Mouse (Mus musculus): ENCODE measurements around the gene Zfp988. TPM values are rescaled to one million over a fixed set of nuclear protein-coding genes. Genes with fewer than 3 reads are reported as not detected.
"Not testable (repeated sequence)": the region's sequence is repeated elsewhere in the genome, so short reads cannot be mapped to it uniquely, and the experiment has no call there.

Gene Zfp988
- 0.23 and 0.41 TPM in 2 replicates for polyA plus RNA-seq (2014; fragmentation: Nextera tagmentation; extraction: Ambion mirVana)

- WGBS = 92% methylated on average over 6 of the region's 6 CpGs
- ATAC-seq (ENCODE audit: low read depth); H3K27me3 ChIP-seq (ENCODE audit: control insufficient read depth, insufficient read depth, low read length); H3K4me2 ChIP-seq (ENCODE audit: low read depth, low read length); H3K9me3 ChIP-seq (ENCODE audit: control insufficient read depth, low read length); H3K4me3 ChIP-seq (ENCODE audit: low read depth, low read length); H3K9ac ChIP-seq (replicated peaks; ENCODE audit: low read depth, low read length); H3K27ac ChIP-seq (ENCODE audit: low read depth, low read length); H3K36me3 ChIP-seq (ENCODE audit: control insufficient read depth, insufficient read depth, low read length); H3K4me1 ChIP-seq (ENCODE audit: control insufficient read depth, insufficient read depth, low read length): not testable (repeated sequence)
Observed at GRCm38 (mm10) chr4:147305436-147305835, at the start of gene Zfp988. TSS of gene Zfp988 (plus strand) at chr4:147305674.

- not testable (repeated sequence) for H3K27me3 ChIP-seq (ENCODE audit: control insufficient read depth, insufficient read depth, low read length); H3K9ac ChIP-seq (replicated peaks; ENCODE audit: low read depth, low read length); H3K27ac ChIP-seq (ENCODE audit: low read depth, low read length); H3K9me3 ChIP-seq (ENCODE audit: control insufficient read depth, low read length); H3K4me1 ChIP-seq (ENCODE audit: control insufficient read depth, insufficient read depth, low read length); H3K4me2 ChIP-seq (ENCODE audit: low read depth, low read length); H3K4me3 ChIP-seq (ENCODE audit: low read depth, low read length); H3K36me3 ChIP-seq (ENCODE audit: control insufficient read depth, insufficient read depth, low read length); ATAC-seq (ENCODE audit: low read depth)
- 98% methylated on average over 2 of the region's 3 CpGs for WGBS
Observed at GRCm38 (mm10) chr4:147262708-147263107, 42.8 kb upstream of the Zfp988 start.

- not testable (repeated sequence) for H3K36me3 ChIP-seq (ENCODE audit: control insufficient read depth, insufficient read depth, low read length); ATAC-seq (ENCODE audit: low read depth); H3K27ac ChIP-seq (ENCODE audit: low read depth, low read length); H3K9ac ChIP-seq (replicated peaks; ENCODE audit: low read depth, low read length); H3K4me3 ChIP-seq (ENCODE audit: low read depth, low read length); H3K4me1 ChIP-seq (ENCODE audit: control insufficient read depth, insufficient read depth, low read length); H3K4me2 ChIP-seq (ENCODE audit: low read depth, low read length); H3K27me3 ChIP-seq (ENCODE audit: control insufficient read depth, insufficient read depth, low read length); H3K9me3 ChIP-seq (ENCODE audit: control insufficient read depth, low read length)
- 91% methylated on average over 16 of the region's 17 CpGs for WGBS
Observed at GRCm38 (mm10) chr4:147267302-147267701, 38.2 kb upstream of the Zfp988 start.

- not testable (repeated sequence) for ATAC-seq (ENCODE audit: low read depth); H3K4me3 ChIP-seq (ENCODE audit: low read depth, low read length); H3K27ac ChIP-seq (ENCODE audit: low read depth, low read length); H3K4me1 ChIP-seq (ENCODE audit: control insufficient read depth, insufficient read depth, low read length); H3K27me3 ChIP-seq (ENCODE audit: control insufficient read depth, insufficient read depth, low read length); H3K4me2 ChIP-seq (ENCODE audit: low read depth, low read length); H3K9me3 ChIP-seq (ENCODE audit: control insufficient read depth, low read length); H3K36me3 ChIP-seq (ENCODE audit: control insufficient read depth, insufficient read depth, low read length); H3K9ac ChIP-seq (replicated peaks; ENCODE audit: low read depth, low read length)
- WGBS = 90% methylated on average over 25 of the region's 25 CpGs
Observed at GRCm38 (mm10) chr4:147268735-147269134, 36.7 kb upstream of the Zfp988 start.

GRCm38 (mm10) chr4:147270026-147270425 is 35.4 kb upstream of the Zfp988 start:
- H3K4me2 ChIP-seq (ENCODE audit: low read depth, low read length); H3K4me1 ChIP-seq (ENCODE audit: control insufficient read depth, insufficient read depth, low read length); H3K9ac ChIP-seq (replicated peaks; ENCODE audit: low read depth, low read length); H3K27me3 ChIP-seq (ENCODE audit: control insufficient read depth, insufficient read depth, low read length); H3K36me3 ChIP-seq (ENCODE audit: control insufficient read depth, insufficient read depth, low read length); H3K4me3 ChIP-seq (ENCODE audit: low read depth, low read length); H3K9me3 ChIP-seq (ENCODE audit: control insufficient read depth, low read length); H3K27ac ChIP-seq (ENCODE audit: low read depth, low read length); ATAC-seq (ENCODE audit: low read depth): not testable (repeated sequence)
- WGBS = 92% methylated on average over 4 of the region's 4 CpGs

- not testable (repeated sequence) for H3K4me1 ChIP-seq (ENCODE audit: control insufficient read depth, insufficient read depth, low read length); H3K27ac ChIP-seq (ENCODE audit: low read depth, low read length); H3K36me3 ChIP-seq (ENCODE audit: control insufficient read depth, insufficient read depth, low read length); H3K9me3 ChIP-seq (ENCODE audit: control insufficient read depth, low read length); H3K9ac ChIP-seq (replicated peaks; ENCODE audit: low read depth, low read length); H3K4me2 ChIP-seq (ENCODE audit: low read depth, low read length); H3K4me3 ChIP-seq (ENCODE audit: low read depth, low read length); ATAC-seq (ENCODE audit: low read depth); H3K27me3 ChIP-seq (ENCODE audit: control insufficient read depth, insufficient read depth, low read length)
- 92% methylated on average over 11 of the region's 13 CpGs for WGBS
Observed at GRCm38 (mm10) chr4:147271601-147272000, 33.9 kb upstream of the Zfp988 start.

GRCm38 (mm10) chr4:147275021-147275772 is 30.3 kb upstream of the Zfp988 start:
- not testable (repeated sequence) for ATAC-seq (ENCODE audit: low read depth); H3K9me3 ChIP-seq (ENCODE audit: control insufficient read depth, low read length); H3K4me1 ChIP-seq (ENCODE audit: control insufficient read depth, insufficient read depth, low read length); H3K36me3 ChIP-seq (ENCODE audit: control insufficient read depth, insufficient read depth, low read length); H3K9ac ChIP-seq (replicated peaks; ENCODE audit: low read depth, low read length); H3K27me3 ChIP-seq (ENCODE audit: control insufficient read depth, insufficient read depth, low read length); H3K4me3 ChIP-seq (ENCODE audit: low read depth, low read length); H3K27ac ChIP-seq (ENCODE audit: low read depth, low read length); H3K4me2 ChIP-seq (ENCODE audit: low read depth, low read length)
- 41% methylated on average over 50 of the region's 58 CpGs for WGBS

GRCm38 (mm10) chr4:147275773-147276140 is 29.7 kb upstream of the Zfp988 start:
- H3K4me3 ChIP-seq (ENCODE audit: low read depth, low read length); H3K4me1 ChIP-seq (ENCODE audit: control insufficient read depth, insufficient read depth, low read length); H3K27me3 ChIP-seq (ENCODE audit: control insufficient read depth, insufficient read depth, low read length); H3K9ac ChIP-seq (replicated peaks; ENCODE audit: low read depth, low read length); ATAC-seq (ENCODE audit: low read depth); H3K27ac ChIP-seq (ENCODE audit: low read depth, low read length); H3K36me3 ChIP-seq (ENCODE audit: control insufficient read depth, insufficient read depth, low read length); H3K9me3 ChIP-seq (ENCODE audit: control insufficient read depth, low read length); H3K4me2 ChIP-seq (ENCODE audit: low read depth, low read length): not testable (repeated sequence)
- 27% methylated on average over 54 of the region's 54 CpGs for WGBS

GRCm38 (mm10) chr4:147280406-147280805 is 25.1 kb upstream of the Zfp988 start:
- H3K36me3 ChIP-seq (ENCODE audit: control insufficient read depth, insufficient read depth, low read length); H3K27me3 ChIP-seq (ENCODE audit: control insufficient read depth, insufficient read depth, low read length); H3K9me3 ChIP-seq (ENCODE audit: control insufficient read depth, low read length); H3K27ac ChIP-seq (ENCODE audit: low read depth, low read length); H3K4me2 ChIP-seq (ENCODE audit: low read depth, low read length); ATAC-seq (ENCODE audit: low read depth); H3K9ac ChIP-seq (replicated peaks; ENCODE audit: low read depth, low read length); H3K4me1 ChIP-seq (ENCODE audit: control insufficient read depth, insufficient read depth, low read length); H3K4me3 ChIP-seq (ENCODE audit: low read depth, low read length): not testable (repeated sequence)
- WGBS = 81% methylated on average over 2 of the region's 2 CpGs

Data from neural tube, embryonic 14.5 days (tissue).